Mouse (Mus musculus) bone marrow, adult 2 months (tissue): ENCODE data around the gene Arhgap45.

ENCODE experiments used
- CTCF ChIP-seq: fragments of 200-500 bp; IDR thresholded peaks from 2 replicates; pipeline ENCODE4 v1.5.1; 2011; ENCODE audit warnings: low read length, control low read depth; ENCODE audit not compliant: control insufficient read depth, insufficient read depth
- POLR2A ChIP-seq: fragments of 200-500 bp; IDR thresholded peaks from 2 replicates; pipeline ENCODE4 v1.6.1; 2011; ENCODE audit warnings: low read depth, mild to moderate bottlenecking, control low read depth, low read length, borderline replicate concordance; ENCODE audit not compliant: control insufficient read depth

DNA sequence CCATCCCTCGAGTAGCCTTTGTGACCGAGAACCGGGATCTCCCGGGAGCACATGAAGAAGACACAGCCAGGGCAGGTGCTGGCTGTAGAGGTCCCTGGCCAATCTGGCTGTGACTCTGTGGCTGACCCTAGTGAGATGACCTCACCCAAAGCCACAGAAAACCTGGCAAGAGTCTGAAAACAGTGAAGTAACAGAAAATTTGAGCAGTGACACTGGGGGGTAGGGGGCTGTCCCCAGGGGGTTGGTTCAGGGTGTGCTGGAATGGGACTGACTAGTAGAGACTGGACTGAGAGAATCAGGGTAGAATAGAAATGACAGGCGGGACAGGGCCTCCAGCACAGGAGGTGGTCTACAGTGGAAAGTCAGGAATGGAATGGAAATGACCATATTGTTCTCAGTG is 33.2 kb upstream of the Arhgap45 start:
- TF ChIP-seq CTCF (no peak), POLR2A (no peak)
